Mouse (Mus musculus): ENCODE results near the gene Baiap3. TPM values are rescaled to one million over a fixed set of nuclear protein-coding genes. Genes with fewer than 3 reads are reported as not detected.
A peak's percentile ranks its signal among the peaks of the same experiment; 100 is the strongest.
"Not testable (repeated sequence)": the region's sequence is repeated elsewhere in the genome, so short reads cannot be mapped to it uniquely, and the experiment has no call there.

Baiap3 gene
- polyA plus RNA-seq, 1 experiment = 5.4 TPM

- no peak overlapping the region for H3K27ac ChIP-seq (ENCODE audit: insufficient read depth, low read length)
- TF ChIP-seq POLR2A (IDR thresholded peaks at IDR 0.05; ENCODE audit: extremely low read depth, insufficient read depth, low read length) (no peak), CTCF (IDR thresholded peaks at IDR 0.05; ENCODE audit: extremely low read depth, insufficient read depth, low read length) (no peak)
- H3K4me3 ChIP-seq (ENCODE audit: insufficient read depth, low read length) = no peak overlapping the region
- H3K4me1 ChIP-seq (ENCODE audit: control insufficient read depth, insufficient read depth, low read length) = peaks cover 4% of the 10 kb centered on the region; the same call in 1 of the 2 replicates
Measured at GRCm38 (mm10) chr17:25227991-25228390, 28.2 kb downstream of the Baiap3 start.

GRCm38 (mm10) chr17:25225659-25226058 is 30.5 kb downstream of the Baiap3 start:
- H3K4me3 ChIP-seq (ENCODE audit: insufficient read depth, low read length) = no peak overlapping the region
- TF ChIP-seq POLR2A (IDR thresholded peaks at IDR 0.05; ENCODE audit: extremely low read depth, insufficient read depth, low read length) (no peak), CTCF (IDR thresholded peaks at IDR 0.05; ENCODE audit: extremely low read depth, insufficient read depth, low read length) (no peak)
- no peak overlapping the region for H3K27ac ChIP-seq (ENCODE audit: insufficient read depth, low read length)
- peaks cover 4% of the 10 kb centered on the region; the same call in 1 of the 2 replicates for H3K4me1 ChIP-seq (ENCODE audit: control insufficient read depth, insufficient read depth, low read length)

- TF ChIP-seq CTCF (IDR thresholded peaks at IDR 0.05; ENCODE audit: extremely low read depth, insufficient read depth, low read length) (no peak), POLR2A (IDR thresholded peaks at IDR 0.05; ENCODE audit: extremely low read depth, insufficient read depth, low read length) (no peak)
- peaks cover 4% of the 10 kb centered on the region; the same call in 1 of the 2 replicates for H3K4me1 ChIP-seq (ENCODE audit: control insufficient read depth, insufficient read depth, low read length)
- no peak overlapping the region for H3K4me3 ChIP-seq (ENCODE audit: insufficient read depth, low read length)
- H3K27ac ChIP-seq (ENCODE audit: insufficient read depth, low read length) = no peak overlapping the region
Measured at GRCm38 (mm10) chr17:25224586-25225222, 31.5 kb downstream of the Baiap3 start.

GRCm38 (mm10) chr17:25222951-25223601 is 33.1 kb downstream of the Baiap3 start:
- H3K4me3 ChIP-seq (ENCODE audit: insufficient read depth, low read length) = peak overlapping the region; percentile 70
- no peak for TF ChIP-seq POLR2A (IDR thresholded peaks at IDR 0.05; ENCODE audit: extremely low read depth, insufficient read depth, low read length)
- no peak for TF ChIP-seq CTCF (IDR thresholded peaks at IDR 0.05; ENCODE audit: extremely low read depth, insufficient read depth, low read length)
- H3K27ac ChIP-seq (ENCODE audit: insufficient read depth, low read length) = peak overlapping the region; percentile 75
- H3K4me1 ChIP-seq (ENCODE audit: control insufficient read depth, insufficient read depth, low read length) = peaks cover 4% of the 10 kb centered on the region; the same call in 1 of the 2 replicates

GRCm38 (mm10) chr17:25222504-25222940 is 33.6 kb downstream of the Baiap3 start:
- not testable (repeated sequence) for H3K4me1 ChIP-seq (ENCODE audit: control insufficient read depth, insufficient read depth, low read length)
- Histone ChIP-seq H3K27ac (ENCODE audit: insufficient read depth, low read length) (peak overlapping the region; percentile 75), H3K4me3 (ENCODE audit: insufficient read depth, low read length) (peak overlapping the region; percentile 70)

- no peak for TF ChIP-seq CTCF (IDR thresholded peaks at IDR 0.05; ENCODE audit: extremely low read depth, insufficient read depth, low read length)
- peak; percentile 64; the same call in 1 of the 2 replicates for TF ChIP-seq POLR2A (IDR thresholded peaks at IDR 0.05; ENCODE audit: extremely low read depth, insufficient read depth, low read length)
- Histone ChIP-seq H3K27ac (ENCODE audit: insufficient read depth, low read length) (peak overlapping the region; percentile 68), H3K4me3 (ENCODE audit: insufficient read depth, low read length) (peak overlapping the region; percentile 70), H3K4me1 (ENCODE audit: control insufficient read depth, insufficient read depth, low read length) (peaks cover 4% of the 10 kb centered on the region; the same call in 1 of the 2 replicates)
Measured at GRCm38 (mm10) chr17:25221821-25222503, 34.2 kb downstream of the Baiap3 start.

GRCm38 (mm10) chr17:25220746-25221145 is 35.4 kb downstream of the Baiap3 start:
- Histone ChIP-seq H3K4me3 (ENCODE audit: insufficient read depth, low read length) (no peak overlapping the region), H3K4me1 (ENCODE audit: control insufficient read depth, insufficient read depth, low read length) (peaks cover 4% of the 10 kb centered on the region; the same call in 1 of the 2 replicates), H3K27ac (ENCODE audit: insufficient read depth, low read length) (peak overlapping the region; percentile 51; the same call in 1 of the 2 replicates)
- TF ChIP-seq CTCF (IDR thresholded peaks at IDR 0.05; ENCODE audit: extremely low read depth, insufficient read depth, low read length) (no peak), POLR2A (IDR thresholded peaks at IDR 0.05; ENCODE audit: extremely low read depth, insufficient read depth, low read length) (no peak)

- TF ChIP-seq CTCF (IDR thresholded peaks at IDR 0.05; ENCODE audit: extremely low read depth, insufficient read depth, low read length) (no peak), POLR2A (IDR thresholded peaks at IDR 0.05; ENCODE audit: extremely low read depth, insufficient read depth, low read length) (no peak)
- Histone ChIP-seq H3K27ac (ENCODE audit: insufficient read depth, low read length) (no peak overlapping the region), H3K4me1 (ENCODE audit: control insufficient read depth, insufficient read depth, low read length) (peaks cover 4% of the 10 kb centered on the region; the same call in 1 of the 2 replicates), H3K4me3 (ENCODE audit: insufficient read depth, low read length) (no peak overlapping the region)
Measured at GRCm38 (mm10) chr17:25219492-25220295, 36.5 kb downstream of the Baiap3 start.

GRCm38 (mm10) chr17:25218967-25219366 is 37.2 kb downstream of the Baiap3 start:
- Histone ChIP-seq H3K4me3 (ENCODE audit: insufficient read depth, low read length) (no peak overlapping the region), H3K27ac (ENCODE audit: insufficient read depth, low read length) (no peak overlapping the region), H3K4me1 (ENCODE audit: control insufficient read depth, insufficient read depth, low read length) (peaks cover 3% of the 10 kb centered on the region; the same call in 1 of the 2 replicates)
- TF ChIP-seq CTCF (IDR thresholded peaks at IDR 0.05; ENCODE audit: extremely low read depth, insufficient read depth, low read length) (no peak), POLR2A (IDR thresholded peaks at IDR 0.05; ENCODE audit: extremely low read depth, insufficient read depth, low read length) (no peak)
